In the genomic region with DNA sequence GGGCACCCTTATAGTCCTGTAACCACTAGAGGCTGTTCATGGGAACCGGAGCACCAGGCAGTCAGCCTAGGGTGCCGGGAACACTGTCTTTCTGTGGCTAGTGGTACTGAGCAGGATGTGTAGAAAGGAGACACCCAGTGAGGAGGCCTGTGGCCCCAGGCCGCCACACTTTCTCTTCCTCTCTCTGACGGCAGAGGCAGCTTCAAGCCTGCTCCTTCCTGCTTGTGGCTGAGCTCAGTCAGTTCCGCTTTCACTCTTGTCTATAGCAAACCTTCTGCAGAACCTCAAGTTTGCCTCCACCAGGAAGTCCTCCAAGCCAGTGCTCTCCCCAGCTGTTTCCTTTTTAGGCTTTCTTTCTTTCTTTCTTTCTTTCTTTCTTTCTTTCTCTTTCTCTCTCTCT, we compare ENCODE assay signal across 8 mouse cellular contexts.
DNase-seq lines count a peak whose midpoint lies in the region; ATAC-seq and TF ChIP-seq lines count a peak whose summit lies in the region.

No protein-coding gene starts in this region.

- no peak overlapping the region for H3K9ac ChIP-seq in kidney, embryonic 15.5 days
- H3K9ac ChIP-seq in intestine, postnatal 0 days (ENCODE audit: low read depth, low read length), result no peak overlapping the region

- 72% methylated on average over 5 of the region's 5 CpGs for whole genome bisulfite sequencing in kidney, embryonic 15.5 days
- 64% methylated on average over 5 of the region's 5 CpGs for whole genome bisulfite sequencing in intestine, postnatal 0 days

- H3K4me2 ChIP-seq in kidney, embryonic 15.5 days, result no peak overlapping the region
- no peak overlapping the region for H3K4me2 ChIP-seq in intestine, postnatal 0 days (replicated peaks; ENCODE audit: low read depth)

- no peak overlapping the region for H3K27ac ChIP-seq in kidney, embryonic 15.5 days
- no peak overlapping the region for H3K27ac ChIP-seq in intestine, postnatal 0 days (ENCODE audit: low read depth, low read length)

- H3K27me3 ChIP-seq in kidney, embryonic 15.5 days, result peaks cover under 1% of the 10 kb centered on the region; the same call in 1 of the 2 replicates
- H3K27me3 ChIP-seq in splenic B cell, adult 2 months (ENCODE audit: control insufficient read depth, insufficient read depth, low read length, poor library complexity, severe bottlenecking), result no peaks in the 10 kb centered on the region
- H3K27me3 ChIP-seq in intestine, postnatal 0 days (replicated peaks; ENCODE audit: control insufficient read depth, insufficient read depth, low read length), result no peaks in the 10 kb centered on the region

- no peaks in the 10 kb centered on the region for H3K36me3 ChIP-seq in kidney, embryonic 15.5 days
- no peaks in the 10 kb centered on the region for H3K36me3 ChIP-seq in splenic B cell, adult 2 months (ENCODE audit: control insufficient read depth, insufficient read depth, low read length, poor library complexity, severe bottlenecking)
- no peaks in the 10 kb centered on the region for H3K36me3 ChIP-seq in intestine, postnatal 0 days (ENCODE audit: control insufficient read depth, insufficient read depth)

- no peak for ATAC-seq in kidney, embryonic 15.5 days (replicated peaks; ENCODE audit: low FRiP score)
- ATAC-seq in intestine, postnatal 0 days, result no peak

- no peaks in the 10 kb centered on the region for H3K9me3 ChIP-seq in kidney, embryonic 15.5 days (replicated peaks)
- no peaks in the 10 kb centered on the region for H3K9me3 ChIP-seq in intestine, postnatal 0 days (ENCODE audit: control insufficient read depth)

- no peak overlapping the region for H3K4me3 ChIP-seq in kidney, embryonic 15.5 days (replicated peaks)
- no peak overlapping the region for H3K4me3 ChIP-seq in intestine, postnatal 0 days (ENCODE audit: low read depth, low read length)

- DNase-seq in kidney, postnatal 36 days, result peak; percentile 7 to 15
- peak; percentile 29 for DNase-seq in adrenal gland, postnatal 14 days
- peak; percentile 42 for DNase-seq in lung, postnatal 10 days
- DNase-seq in splenic B cell, adult 2 months (ENCODE audit: low read depth, low spot score), result peak; percentile 92
- no peak for DNase-seq in retina, postnatal 1 day
- no peak for DNase-seq in MN1 (ENCODE audit: low spot score)

- peaks cover 15% of the 10 kb centered on the region for H3K4me1 ChIP-seq in kidney, embryonic 15.5 days
- no peaks in the 10 kb centered on the region for H3K4me1 ChIP-seq in intestine, postnatal 0 days (replicated peaks; ENCODE audit: control insufficient read depth, insufficient read depth, low read length)

- no peak for TF ChIP-seq CTCF in intestine, postnatal 0 days (IDR thresholded peaks at IDR 0.05; ENCODE audit: low read depth)

Comparison
In these comparisons a context has a peak if more than half of its experiments do, and no peak if none do; other contexts are left out.
1. DNase-seq: peak in kidney, postnatal 36 days (2 of 2), adrenal gland, postnatal 14 days (single experiment), lung, postnatal 10 days (single experiment) and splenic B cell, adult 2 months (single experiment); none in retina, postnatal 1 day (single experiment) and MN1 (single experiment).